Mouse (Mus musculus): ENCODE measurements around the gene Pde4a. TPM values are rescaled to one million over a fixed set of nuclear protein-coding genes. Genes with fewer than 3 reads are reported as not detected.

Pde4a gene
- polyA plus RNA-seq, 1 experiment from 2014 or later = 2.8 TPM

DNA sequence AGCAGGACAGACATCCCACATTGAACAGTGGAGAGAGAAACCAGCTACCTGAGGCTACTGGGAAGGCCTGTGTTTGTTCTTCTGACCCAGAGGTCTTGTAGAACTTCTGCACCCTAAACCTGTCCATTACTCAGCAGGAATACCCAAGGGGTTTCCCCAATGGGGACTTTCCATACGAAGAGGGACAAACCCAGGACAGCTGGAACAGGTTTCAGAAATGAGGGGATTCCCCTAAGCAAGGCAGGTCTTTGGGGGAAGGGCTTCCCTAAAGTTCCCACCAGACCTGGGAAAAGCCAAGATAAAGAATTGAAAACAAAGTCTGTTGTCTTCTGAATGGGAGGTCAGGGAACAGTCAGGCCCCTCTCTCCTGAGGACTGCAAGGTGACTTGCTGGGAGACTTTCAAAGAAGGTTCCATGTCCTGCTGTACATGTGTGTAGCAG is 29.6 kb upstream of the Pde4a start:
- Histone ChIP-seq H3K9me3 (ENCODE audit: control insufficient read depth) (no peaks in the 10 kb centered on the region), H3K4me1 (replicated peaks; ENCODE audit: control insufficient read depth, insufficient read depth, low read length) (no peaks in the 10 kb centered on the region), H3K4me2 (replicated peaks; ENCODE audit: low read depth) (no peak overlapping the region), H3K9ac (ENCODE audit: low read depth, low read length) (no peak overlapping the region), H3K36me3 (ENCODE audit: control insufficient read depth, insufficient read depth) (peaks cover 35% of the 10 kb centered on the region), H3K27ac (ENCODE audit: low read depth, low read length) (no peak overlapping the region), H3K27me3 (replicated peaks; ENCODE audit: control insufficient read depth, insufficient read depth, low read length) (no peaks in the 10 kb centered on the region), H3K4me3 (ENCODE audit: low read depth, low read length) (no peak overlapping the region)
- WGBS = 71% methylated on average over 1 of the region's 1 CpGs
- no peak for ATAC-seq
- no peak for TF ChIP-seq CTCF (IDR thresholded peaks at IDR 0.05; ENCODE audit: low read depth)

DNA sequence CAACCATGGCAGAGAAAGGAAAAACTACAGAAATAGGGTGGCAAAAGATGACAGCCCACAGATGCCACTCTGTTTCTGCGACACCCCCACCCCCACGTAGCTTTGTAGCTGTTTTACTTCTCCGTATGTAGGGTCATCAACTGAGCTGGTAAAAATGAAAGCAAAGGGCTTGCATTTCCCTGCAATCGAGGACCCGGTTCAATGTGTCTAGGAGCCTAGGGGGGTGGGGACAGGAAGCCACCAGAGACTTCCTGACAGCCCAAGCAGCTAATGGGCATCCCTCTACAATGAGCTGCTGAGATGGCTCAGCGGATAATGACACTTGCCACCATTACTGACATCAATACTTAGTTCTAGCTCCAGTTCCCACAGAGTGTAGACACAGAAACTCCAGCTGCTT is 29.1 kb upstream of the Pde4a start:
- ATAC-seq = no peak
- Histone ChIP-seq H3K4me1 (replicated peaks; ENCODE audit: control insufficient read depth, insufficient read depth, low read length) (no peaks in the 10 kb centered on the region), H3K9ac (ENCODE audit: low read depth, low read length) (no peak overlapping the region), H3K9me3 (ENCODE audit: control insufficient read depth) (no peaks in the 10 kb centered on the region), H3K27ac (ENCODE audit: low read depth, low read length) (no peak overlapping the region), H3K4me2 (replicated peaks; ENCODE audit: low read depth) (no peak overlapping the region), H3K27me3 (replicated peaks; ENCODE audit: control insufficient read depth, insufficient read depth, low read length) (no peaks in the 10 kb centered on the region), H3K36me3 (ENCODE audit: control insufficient read depth, insufficient read depth) (peaks cover 40% of the 10 kb centered on the region), H3K4me3 (ENCODE audit: low read depth, low read length) (no peak overlapping the region)
- WGBS = 71% methylated on average over 6 of the region's 6 CpGs
- TF ChIP-seq CTCF (IDR thresholded peaks at IDR 0.05; ENCODE audit: low read depth) = no peak

- H3K9me3 ChIP-seq (ENCODE audit: control insufficient read depth) = no peaks in the 10 kb centered on the region
- no peak overlapping the region for H3K9ac ChIP-seq (ENCODE audit: low read depth, low read length)
- H3K4me1 ChIP-seq (replicated peaks; ENCODE audit: control insufficient read depth, insufficient read depth, low read length) = no peaks in the 10 kb centered on the region
- WGBS = 51% methylated on average over 3 of the region's 3 CpGs
- peak; percentile 28; the same call in 1 of the 2 replicates for ATAC-seq
- TF ChIP-seq CTCF (IDR thresholded peaks at IDR 0.05; ENCODE audit: low read depth) = peak; percentile 82
- H3K27ac ChIP-seq (ENCODE audit: low read depth, low read length) = no peak overlapping the region
- H3K4me2 ChIP-seq (replicated peaks; ENCODE audit: low read depth) = no peak overlapping the region
- no peaks in the 10 kb centered on the region for H3K27me3 ChIP-seq (replicated peaks; ENCODE audit: control insufficient read depth, insufficient read depth, low read length)
- peaks cover 48% of the 10 kb centered on the region for H3K36me3 ChIP-seq (ENCODE audit: control insufficient read depth, insufficient read depth)
- H3K4me3 ChIP-seq (ENCODE audit: low read depth, low read length) = no peak overlapping the region
These were observed 28.3 kb upstream of the Pde4a start for GRCm38 (mm10) chr9:21137229-21137628.

GRCm38 (mm10) chr9:21138386-21138785 is 27.1 kb upstream of the Pde4a start:
- Histone ChIP-seq H3K4me3 (ENCODE audit: low read depth, low read length) (no peak overlapping the region), H3K36me3 (ENCODE audit: control insufficient read depth, insufficient read depth) (peaks cover 60% of the 10 kb centered on the region), H3K9me3 (ENCODE audit: control insufficient read depth) (no peaks in the 10 kb centered on the region), H3K4me1 (replicated peaks; ENCODE audit: control insufficient read depth, insufficient read depth, low read length) (no peaks in the 10 kb centered on the region), H3K4me2 (replicated peaks; ENCODE audit: low read depth) (no peak overlapping the region), H3K9ac (ENCODE audit: low read depth, low read length) (no peak overlapping the region), H3K27ac (ENCODE audit: low read depth, low read length) (no peak overlapping the region), H3K27me3 (replicated peaks; ENCODE audit: control insufficient read depth, insufficient read depth, low read length) (no peaks in the 10 kb centered on the region)
- ATAC-seq = no peak
- no peak for TF ChIP-seq CTCF (IDR thresholded peaks at IDR 0.05; ENCODE audit: low read depth)
- 63% methylated on average over 4 of the region's 4 CpGs for WGBS

GRCm38 (mm10) chr9:21141922-21142321 is 23.6 kb upstream of the Pde4a start:
- no peak for TF ChIP-seq CTCF (IDR thresholded peaks at IDR 0.05; ENCODE audit: low read depth)
- WGBS = 83% methylated on average over 14 of the region's 14 CpGs
- peaks cover 82% of the 10 kb centered on the region for H3K36me3 ChIP-seq (ENCODE audit: control insufficient read depth, insufficient read depth)
- H3K27ac ChIP-seq (ENCODE audit: low read depth, low read length) = no peak overlapping the region
- H3K9me3 ChIP-seq (ENCODE audit: control insufficient read depth) = no peaks in the 10 kb centered on the region
- H3K4me1 ChIP-seq (replicated peaks; ENCODE audit: control insufficient read depth, insufficient read depth, low read length) = 0 out of 2 replicates have a peak, but pooled peaks cover under 1% of the 10 kb centered on the region
- no peak for ATAC-seq
- no peak overlapping the region for H3K4me2 ChIP-seq (replicated peaks; ENCODE audit: low read depth)
- no peaks in the 10 kb centered on the region for H3K27me3 ChIP-seq (replicated peaks; ENCODE audit: control insufficient read depth, insufficient read depth, low read length)
- H3K9ac ChIP-seq (ENCODE audit: low read depth, low read length) = no peak overlapping the region
- H3K4me3 ChIP-seq (ENCODE audit: low read depth, low read length) = no peak overlapping the region

- Histone ChIP-seq H3K27ac (ENCODE audit: low read depth, low read length) (no peak overlapping the region), H3K4me1 (replicated peaks; ENCODE audit: control insufficient read depth, insufficient read depth, low read length) (peaks cover 2% of the 10 kb centered on the region; the same call in 1 of the 2 replicates), H3K9ac (ENCODE audit: low read depth, low read length) (no peak overlapping the region), H3K27me3 (replicated peaks; ENCODE audit: control insufficient read depth, insufficient read depth, low read length) (no peaks in the 10 kb centered on the region), H3K36me3 (ENCODE audit: control insufficient read depth, insufficient read depth) (peaks cover 62% of the 10 kb centered on the region), H3K4me3 (ENCODE audit: low read depth, low read length) (no peak overlapping the region), H3K9me3 (ENCODE audit: control insufficient read depth) (no peaks in the 10 kb centered on the region), H3K4me2 (replicated peaks; ENCODE audit: low read depth) (no peak overlapping the region)
- ATAC-seq = no peak
- TF ChIP-seq CTCF (IDR thresholded peaks at IDR 0.05; ENCODE audit: low read depth) = no peak
- 89% methylated on average over 3 of the region's 3 CpGs for WGBS
These were observed 21.2 kb upstream of the Pde4a start for GRCm38 (mm10) chr9:21144361-21144760.

DNA sequence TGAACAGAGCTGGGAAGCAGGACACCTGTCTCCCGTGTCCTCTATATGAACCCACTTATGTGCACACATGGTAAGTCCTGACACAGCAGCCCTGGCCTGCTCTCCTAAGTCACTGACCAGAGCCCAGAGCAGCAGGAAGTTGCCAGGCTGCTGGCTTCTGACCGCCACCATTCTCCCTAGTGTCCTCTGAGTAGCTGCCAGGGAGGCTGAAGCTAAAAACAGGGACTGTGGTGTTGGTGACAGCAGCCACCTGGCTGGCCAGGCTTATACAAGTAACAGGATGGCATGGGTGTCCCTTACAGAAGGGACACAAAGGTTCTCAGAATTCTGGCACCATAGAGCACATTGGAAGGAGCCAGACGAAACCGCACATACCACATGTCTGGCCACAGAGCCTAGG is 20.1 kb upstream of the Pde4a start:
- H3K9ac ChIP-seq (ENCODE audit: low read depth, low read length) = no peak overlapping the region
- no peak for ATAC-seq

More for the DNA sequence above, 20.1 kb upstream of the Pde4a start:
- Histone ChIP-seq H3K4me1 (replicated peaks; ENCODE audit: control insufficient read depth, insufficient read depth, low read length) (peaks cover 2% of the 10 kb centered on the region; the same call in 1 of the 2 replicates), H3K36me3 (ENCODE audit: control insufficient read depth, insufficient read depth) (peaks cover 52% of the 10 kb centered on the region), H3K9me3 (ENCODE audit: control insufficient read depth) (no peaks in the 10 kb centered on the region), H3K27ac (ENCODE audit: low read depth, low read length) (no peak overlapping the region), H3K4me2 (replicated peaks; ENCODE audit: low read depth) (no peak overlapping the region), H3K27me3 (replicated peaks; ENCODE audit: control insufficient read depth, insufficient read depth, low read length) (no peaks in the 10 kb centered on the region), H3K4me3 (ENCODE audit: low read depth, low read length) (no peak overlapping the region)
- TF ChIP-seq CTCF (IDR thresholded peaks at IDR 0.05; ENCODE audit: low read depth) = no peak
- WGBS = 95% methylated on average over 4 of the region's 4 CpGs
